Mouse (Mus musculus): ENCODE data around the gene Dap. TPM values are rescaled to one million over a fixed set of nuclear protein-coding genes. Genes with fewer than 3 reads are reported as not detected.
A peak's percentile ranks its signal among the peaks of the same experiment; 100 is the strongest.

The Dap gene
- polyA plus RNA-seq, 1 experiment from 2014 or later: 124 TPM

DNA sequence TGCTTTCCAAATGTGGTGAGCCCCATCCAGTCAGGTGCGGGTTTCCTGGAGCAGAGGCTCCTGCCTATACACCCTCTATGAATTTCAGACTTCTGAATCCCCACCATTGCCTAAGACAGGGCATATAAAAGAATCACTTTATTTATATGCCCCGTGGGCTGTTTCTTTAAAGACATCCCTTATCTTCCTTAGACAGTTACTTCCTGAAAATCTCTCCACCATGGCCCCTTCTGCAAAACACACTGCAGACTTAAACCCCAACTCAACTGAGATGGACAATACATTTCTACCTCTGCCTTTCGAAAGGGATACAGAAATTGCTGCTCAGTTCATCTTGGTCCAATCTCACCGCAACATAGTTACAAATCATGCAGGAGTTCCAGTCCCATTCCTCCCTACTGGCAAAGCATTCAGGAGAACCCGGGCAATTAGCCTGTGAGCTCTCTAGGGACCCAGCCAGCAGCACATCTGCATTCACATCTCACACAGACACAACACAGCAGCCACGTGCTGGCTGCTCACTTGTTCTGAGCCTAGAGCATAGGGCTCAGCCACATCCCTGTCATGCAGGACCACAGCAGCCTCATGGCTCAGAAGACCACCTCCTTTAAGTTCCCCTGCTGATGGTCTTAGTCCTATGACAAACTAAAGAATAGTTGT, 75.3 kb downstream of the Dap start:
- no peak for ATAC-seq
- H3K36me3 ChIP-seq (ENCODE audit: control insufficient read depth, insufficient read depth): no peaks in the 10 kb centered on the region
- TF ChIP-seq CTCF (IDR thresholded peaks at IDR 0.05; ENCODE audit: low read depth): no peak
- peaks cover 25% of the 10 kb centered on the region for H3K27me3 ChIP-seq (replicated peaks; ENCODE audit: control insufficient read depth, insufficient read depth, low read length)
- no peak overlapping the region for H3K9ac ChIP-seq (ENCODE audit: low read depth, low read length)
- WGBS: 64% methylated on average over 6 of the region's 6 CpGs
- H3K4me1 ChIP-seq (replicated peaks; ENCODE audit: control insufficient read depth, insufficient read depth, low read length): no peaks in the 10 kb centered on the region
- H3K4me3 ChIP-seq (ENCODE audit: low read depth, low read length): no peak overlapping the region
- H3K27ac ChIP-seq (ENCODE audit: low read depth, low read length): no peak overlapping the region
- H3K9me3 ChIP-seq (ENCODE audit: control insufficient read depth): no peaks in the 10 kb centered on the region
- H3K4me2 ChIP-seq (replicated peaks; ENCODE audit: low read depth): no peak overlapping the region

DNA sequence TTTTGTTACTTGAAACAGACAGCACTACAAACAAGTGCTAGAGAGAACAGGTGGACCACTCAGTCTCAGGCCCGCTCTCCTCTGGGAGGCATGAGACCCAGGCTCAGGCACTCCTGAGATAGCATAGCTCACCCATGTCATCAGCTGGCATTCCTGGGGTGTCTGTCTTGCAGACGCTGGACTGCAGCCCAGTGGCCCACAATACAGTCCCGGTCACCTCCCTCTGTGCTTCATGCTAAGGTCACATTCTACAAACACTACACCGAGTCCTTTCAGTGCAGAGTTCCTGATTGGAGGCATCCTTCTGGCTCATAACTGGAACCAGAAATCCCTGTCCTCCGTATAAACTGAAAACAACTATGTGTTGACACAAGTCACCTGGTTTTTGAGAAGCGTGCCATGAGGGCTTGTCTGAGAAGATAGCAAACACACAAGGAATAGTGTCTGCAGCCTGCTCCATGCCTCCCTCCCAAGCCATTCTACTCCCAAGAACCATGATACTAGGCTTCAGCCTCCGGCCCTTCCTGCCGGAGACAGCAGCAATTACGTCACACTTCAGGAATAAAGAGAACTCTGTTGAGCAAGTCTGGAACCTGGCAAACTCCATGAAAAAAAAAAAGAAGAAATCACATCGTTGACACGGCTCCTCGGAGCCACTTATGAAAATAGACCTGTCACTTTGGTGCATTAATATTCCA, 78.3 kb downstream of the Dap start:
- no peak overlapping the region for H3K27ac ChIP-seq (ENCODE audit: low read depth, low read length)
- no peaks in the 10 kb centered on the region for H3K9me3 ChIP-seq (ENCODE audit: control insufficient read depth)
- H3K4me1 ChIP-seq (replicated peaks; ENCODE audit: control insufficient read depth, insufficient read depth, low read length): no peaks in the 10 kb centered on the region
- no peak overlapping the region for H3K9ac ChIP-seq (ENCODE audit: low read depth, low read length)
- 27% methylated on average over 12 of the region's 12 CpGs for WGBS
- no peaks in the 10 kb centered on the region for H3K36me3 ChIP-seq (ENCODE audit: control insufficient read depth, insufficient read depth)
- no peak overlapping the region for H3K4me3 ChIP-seq (ENCODE audit: low read depth, low read length)
- TF ChIP-seq CTCF (IDR thresholded peaks at IDR 0.05; ENCODE audit: low read depth): no peak
- H3K27me3 ChIP-seq (replicated peaks; ENCODE audit: control insufficient read depth, insufficient read depth, low read length): peaks cover 9% of the 10 kb centered on the region; the same call in 1 of the 2 replicates
- H3K4me2 ChIP-seq (replicated peaks; ENCODE audit: low read depth): no peak overlapping the region
- ATAC-seq: no peak

DNA sequence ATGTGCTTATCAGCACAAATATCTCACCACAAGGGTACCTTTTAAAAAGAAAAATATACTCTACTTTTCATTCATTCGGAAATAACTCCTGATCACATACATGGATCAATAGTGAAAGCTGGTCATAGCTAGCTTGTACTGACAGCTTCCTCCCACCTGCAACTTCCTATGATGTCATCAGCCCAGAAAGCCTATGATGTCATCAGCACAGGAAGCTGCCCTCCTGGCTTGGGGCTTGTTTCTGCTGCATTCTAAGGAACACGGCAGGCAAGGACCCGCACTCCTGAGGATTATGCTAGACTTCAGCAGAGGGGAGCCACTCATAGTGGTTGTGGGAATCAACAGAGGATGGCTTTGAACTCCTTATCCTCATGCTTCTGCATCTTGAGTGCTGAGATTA, 80.2 kb downstream of the Dap start:
- H3K4me2 ChIP-seq (replicated peaks; ENCODE audit: low read depth): no peak overlapping the region

DNA sequence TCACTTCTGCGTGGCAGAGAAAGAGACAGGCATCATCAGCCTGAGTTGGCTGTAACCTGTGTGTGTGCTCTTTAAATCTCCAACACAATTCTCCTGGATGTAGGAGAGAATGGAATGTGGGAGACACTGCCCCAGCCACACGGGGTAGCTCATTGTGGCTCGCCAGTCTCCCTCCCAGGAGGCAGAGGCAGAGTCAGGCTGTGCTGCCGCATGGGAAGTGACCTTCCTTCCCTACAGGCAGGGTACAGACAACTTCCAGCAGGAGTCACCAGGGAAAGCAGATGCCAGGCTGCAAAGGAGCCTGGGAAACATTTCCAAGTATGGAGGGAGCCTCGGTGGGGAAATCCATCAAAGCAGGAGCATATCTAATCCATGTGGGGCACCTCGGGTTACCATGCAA, 81.1 kb downstream of the Dap start:
- H3K4me2 ChIP-seq (replicated peaks; ENCODE audit: low read depth): no peak overlapping the region
- no peak overlapping the region for H3K9ac ChIP-seq (ENCODE audit: low read depth, low read length)
- no peaks in the 10 kb centered on the region for H3K36me3 ChIP-seq (ENCODE audit: control insufficient read depth, insufficient read depth)
- H3K27me3 ChIP-seq (replicated peaks; ENCODE audit: control insufficient read depth, insufficient read depth, low read length): 0 out of 2 replicates have a peak, but pooled peaks cover 7% of the 10 kb centered on the region
- no peaks in the 10 kb centered on the region for H3K4me1 ChIP-seq (replicated peaks; ENCODE audit: control insufficient read depth, insufficient read depth, low read length)
- no peak for ATAC-seq
- no peak for TF ChIP-seq CTCF (IDR thresholded peaks at IDR 0.05; ENCODE audit: low read depth)
- WGBS: 59% methylated on average over 6 of the region's 6 CpGs
- no peak overlapping the region for H3K4me3 ChIP-seq (ENCODE audit: low read depth, low read length)
- no peak overlapping the region for H3K27ac ChIP-seq (ENCODE audit: low read depth, low read length)
- H3K9me3 ChIP-seq (ENCODE audit: control insufficient read depth): no peaks in the 10 kb centered on the region

More for the DNA sequence above, 80.2 kb downstream of the Dap start:
- Histone ChIP-seq H3K27me3 (replicated peaks; ENCODE audit: control insufficient read depth, insufficient read depth, low read length) (0 out of 2 replicates have a peak, but pooled peaks cover 7% of the 10 kb centered on the region), H3K27ac (ENCODE audit: low read depth, low read length) (no peak overlapping the region), H3K9ac (ENCODE audit: low read depth, low read length) (no peak overlapping the region), H3K9me3 (ENCODE audit: control insufficient read depth) (no peaks in the 10 kb centered on the region), H3K4me1 (replicated peaks; ENCODE audit: control insufficient read depth, insufficient read depth, low read length) (no peaks in the 10 kb centered on the region), H3K4me3 (ENCODE audit: low read depth, low read length) (no peak overlapping the region), H3K36me3 (ENCODE audit: control insufficient read depth, insufficient read depth) (no peaks in the 10 kb centered on the region)
- WGBS: 76% methylated on average over 3 of the region's 3 CpGs
- no peak for ATAC-seq
- no peak for TF ChIP-seq CTCF (IDR thresholded peaks at IDR 0.05; ENCODE audit: low read depth)

DNA sequence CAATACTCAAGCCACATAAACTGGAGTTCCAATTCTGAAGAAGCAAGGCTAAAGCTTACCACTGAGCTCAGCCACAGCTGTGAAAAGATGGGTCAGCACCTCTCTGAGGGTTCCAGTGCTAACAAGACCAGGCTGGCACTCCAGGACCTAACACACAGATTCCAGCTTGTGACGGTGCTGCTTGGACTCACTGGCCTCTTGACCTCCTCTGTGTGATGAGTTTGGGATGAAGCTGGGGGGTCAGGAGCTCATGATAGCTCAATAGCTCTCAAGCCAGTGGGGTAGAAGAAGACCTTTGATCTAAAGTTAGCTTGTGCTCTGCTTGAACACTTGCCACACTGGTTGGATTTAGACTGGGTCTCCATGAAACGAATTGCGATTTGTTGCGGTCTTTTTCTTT, 82.6 kb downstream of the Dap start:
- 88% methylated on average over 4 of the region's 4 CpGs for whole genome bisulfite sequencing
- Histone ChIP-seq H3K27ac (ENCODE audit: low read depth, low read length) (no peak overlapping the region), H3K36me3 (ENCODE audit: control insufficient read depth, insufficient read depth) (no peaks in the 10 kb centered on the region), H3K27me3 (replicated peaks; ENCODE audit: control insufficient read depth, insufficient read depth, low read length) (0 out of 2 replicates have a peak, but pooled peaks cover 7% of the 10 kb centered on the region), H3K4me1 (replicated peaks; ENCODE audit: control insufficient read depth, insufficient read depth, low read length) (no peaks in the 10 kb centered on the region), H3K4me3 (ENCODE audit: low read depth, low read length) (no peak overlapping the region), H3K9me3 (ENCODE audit: control insufficient read depth) (no peaks in the 10 kb centered on the region), H3K4me2 (replicated peaks; ENCODE audit: low read depth) (no peak overlapping the region), H3K9ac (ENCODE audit: low read depth, low read length) (no peak overlapping the region)
- TF ChIP-seq CTCF (IDR thresholded peaks at IDR 0.05; ENCODE audit: low read depth): no peak
- ATAC-seq: no peak

DNA sequence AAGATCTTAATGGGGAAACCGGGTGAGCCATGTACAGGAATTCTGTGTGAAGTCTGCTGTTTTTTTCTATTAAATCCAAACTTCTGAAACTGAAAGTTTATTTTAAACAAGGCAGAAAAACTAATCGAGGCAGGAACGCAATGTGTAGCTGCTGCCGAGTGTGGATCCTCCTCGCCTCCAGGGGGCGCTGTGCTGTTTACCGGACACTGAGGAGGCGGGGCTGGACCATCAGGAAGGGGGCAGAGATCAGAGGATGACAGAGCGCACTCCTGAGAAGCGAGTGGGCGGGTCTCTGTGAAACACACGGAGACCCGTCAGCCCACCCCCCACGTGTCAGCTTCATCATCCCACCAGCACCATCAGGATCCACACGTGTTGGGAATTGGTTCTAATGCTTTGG, 85.4 kb downstream of the Dap start:
- Histone ChIP-seq H3K27me3 (replicated peaks; ENCODE audit: control insufficient read depth, insufficient read depth, low read length) (peaks cover 11% of the 10 kb centered on the region; the same call in 1 of the 2 replicates), H3K4me3 (ENCODE audit: low read depth, low read length) (no peak overlapping the region), H3K36me3 (ENCODE audit: control insufficient read depth, insufficient read depth) (no peaks in the 10 kb centered on the region), H3K4me2 (replicated peaks; ENCODE audit: low read depth) (no peak overlapping the region), H3K9ac (ENCODE audit: low read depth, low read length) (no peak overlapping the region), H3K9me3 (ENCODE audit: control insufficient read depth) (no peaks in the 10 kb centered on the region), H3K4me1 (replicated peaks; ENCODE audit: control insufficient read depth, insufficient read depth, low read length) (no peaks in the 10 kb centered on the region), H3K27ac (ENCODE audit: low read depth, low read length) (no peak overlapping the region)
- peak; percentile 52 for TF ChIP-seq CTCF (IDR thresholded peaks at IDR 0.05; ENCODE audit: low read depth)
- ATAC-seq: no peak
- 77% methylated on average over 15 of the region's 15 CpGs for WGBS
